Mouse (Mus musculus) heart, adult 2 months (tissue): ENCODE results near the gene Slc28a3.

ENCODE experiments used
- CTCF ChIP-seq: fragments of 200-600 bp; IDR thresholded peaks from 2 replicates; pipeline ENCODE4 v1.8.1; 2022; ENCODE audit warnings: antibody characterized with exemption, mild to moderate bottlenecking, moderate library complexity
- POLR2A ChIP-seq: fragments of 200-500 bp; IDR thresholded peaks from 2 replicates; pipeline ENCODE4 v1.6.1; 2011; ENCODE audit warnings: mild to moderate bottlenecking, low read depth, low read length, control low read depth; ENCODE audit not compliant: insufficient read depth

DNA sequence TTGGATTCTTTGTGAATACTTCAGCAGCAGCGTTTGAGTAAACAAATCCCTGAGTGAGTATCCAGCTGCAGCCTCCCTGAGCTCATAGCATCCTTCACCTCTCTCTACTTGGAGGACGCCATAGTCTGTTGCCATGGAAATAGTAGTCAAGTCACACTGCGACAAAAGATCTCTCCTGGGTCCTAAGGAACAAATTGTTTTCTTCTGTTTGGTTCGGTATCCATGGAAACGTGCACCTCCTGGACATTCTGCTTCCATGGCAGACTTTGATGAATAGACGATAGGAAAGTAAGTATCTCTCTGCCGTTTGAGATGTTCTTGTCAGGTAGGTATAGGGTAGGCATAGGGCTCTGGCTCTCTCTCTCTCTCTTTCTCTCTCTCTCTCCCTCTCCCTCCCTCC lies 63.1 kb downstream of the Slc28a3 start:
- TF ChIP-seq CTCF (no peak), POLR2A (no peak)
